ENCODE assay signal across 9 mouse cellular contexts in the genomic region with DNA sequence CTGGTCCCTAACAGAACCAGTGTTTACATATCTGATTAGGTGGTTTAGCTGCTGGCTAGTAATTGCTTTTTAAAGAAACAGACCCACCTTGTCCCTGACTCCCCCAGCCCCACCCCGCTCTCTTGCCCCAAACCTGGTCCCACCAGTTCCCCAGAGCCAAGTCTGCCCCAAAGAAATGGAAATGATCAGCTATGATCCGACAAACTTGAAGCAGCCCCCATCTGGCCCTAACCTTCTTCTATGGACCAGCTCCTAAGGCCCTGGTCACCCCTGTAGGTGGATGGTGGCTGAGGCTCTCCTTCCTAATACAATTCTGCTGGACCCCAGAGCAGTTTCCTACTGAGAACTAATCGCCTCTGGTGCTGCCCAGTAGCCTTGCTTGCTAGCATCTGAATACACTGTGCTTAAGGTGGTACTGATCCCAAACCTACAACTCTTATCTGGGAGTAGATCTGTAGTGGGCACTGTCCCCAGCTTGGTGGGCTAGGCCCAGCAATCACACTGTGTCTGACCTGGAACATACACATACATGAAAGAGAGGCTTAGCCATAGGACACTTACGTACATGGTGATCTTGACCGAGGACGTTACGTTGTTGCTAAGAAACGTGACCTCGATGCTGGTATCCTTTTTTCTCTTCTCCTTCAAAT. TPM values are rescaled to one million over a fixed set of nuclear protein-coding genes. Genes with fewer than 3 reads are reported as not detected.
DNase-seq lines count a peak whose midpoint lies in the region; ATAC-seq and TF ChIP-seq lines count a peak whose summit lies in the region.
"Had no signal": no experiment of that assay in that cellular context is flagged by ENCODE, and none has a peak within 500 bp of the region (broad histone marks: within the 10 kb centered on the region; RNA-seq: fewer than 3 reads in every experiment).

No protein-coding gene starts in this region.

- peak overlapping the region; percentile 65 for H3K27ac ChIP-seq in left cerebral cortex, adult 2 months
- H3K27ac ChIP-seq in forebrain, embryonic 10.5 days, result peak overlapping the region; percentile 83
- no peak overlapping the region for H3K27ac ChIP-seq in intestine, embryonic 15.5 days
- peak overlapping the region; percentile 87 for H3K27ac ChIP-seq in neural tube, embryonic 13.5 days (replicated peaks)

- no peak for DNase-seq in left cerebral cortex, adult 2 months (ENCODE audit: extremely low spot score in 1 of 2, low spot score in 2 of 2)
- DNase-seq in left cerebral cortex, postnatal 25 days (ENCODE audit: low spot score in 2 of 2), result no peak
- no peak for DNase-seq in forebrain, embryonic 10.5 days (ENCODE audit: extremely low spot score, low spot score)
- no peak for DNase-seq in urinary bladder, adult 2 months (ENCODE audit: low spot score)
- no peak for DNase-seq in left cerebral cortex, postnatal 10 days (ENCODE audit: extremely low spot score in 1 of 2, low spot score in 2 of 2)

- no peak overlapping the region for H3K9ac ChIP-seq in intestine, embryonic 15.5 days
- peak overlapping the region; percentile 73 for H3K9ac ChIP-seq in neural tube, embryonic 13.5 days

- peak overlapping the region; percentile 58 for H3K4me2 ChIP-seq in intestine, embryonic 15.5 days (replicated peaks)
- peak overlapping the region; percentile 57 for H3K4me2 ChIP-seq in neural tube, embryonic 13.5 days

- WGBS in forebrain, embryonic 10.5 days, result 80% methylated on average over 9 of the region's 9 CpGs
- WGBS in intestine, embryonic 15.5 days, result 71% methylated on average over 9 of the region's 9 CpGs
- WGBS in neural tube, embryonic 13.5 days, result 78% methylated on average over 9 of the region's 9 CpGs

- H3K27me3 ChIP-seq in forebrain, embryonic 10.5 days (ENCODE audit: poor library complexity, severe bottlenecking), result no peaks in the 10 kb centered on the region
- no peaks in the 10 kb centered on the region for H3K27me3 ChIP-seq in intestine, embryonic 15.5 days (replicated peaks)
- no peaks in the 10 kb centered on the region for H3K27me3 ChIP-seq in neural tube, embryonic 13.5 days

- H3K4me1 ChIP-seq in forebrain, embryonic 10.5 days, result peaks cover 17% of the 10 kb centered on the region
- peaks cover 15% of the 10 kb centered on the region for H3K4me1 ChIP-seq in intestine, embryonic 15.5 days (replicated peaks)
- H3K4me1 ChIP-seq in neural tube, embryonic 13.5 days (replicated peaks), result peaks cover 16% of the 10 kb centered on the region

- H3K9me3 ChIP-seq in forebrain, embryonic 10.5 days, result no peaks in the 10 kb centered on the region
- no peaks in the 10 kb centered on the region for H3K9me3 ChIP-seq in intestine, embryonic 15.5 days
- H3K9me3 ChIP-seq in neural tube, embryonic 13.5 days, result no peaks in the 10 kb centered on the region

- H3K4me3 ChIP-seq in left cerebral cortex, adult 2 months, result peak overlapping the region; percentile 31; the same call in 1 of the 2 replicates
- H3K4me3 ChIP-seq in forebrain, embryonic 10.5 days, result peak overlapping the region; percentile 42
- 0 out of 2 replicates have a peak overlapping the region, but pooled peaks have one; percentile 20 for H3K4me3 ChIP-seq in intestine, embryonic 15.5 days (replicated peaks)
- H3K4me3 ChIP-seq in neural tube, embryonic 13.5 days, result peak overlapping the region; percentile 29; the same call in 1 of the 2 replicates
- H3K4me3 ChIP-seq: erythroblast, embryonic 14.5 days had no signal

- TF ChIP-seq CTCF in left cerebral cortex, adult 2 months (IDR thresholded peaks at IDR 0.05), result no peak

- intact Hi-C loops in left cerebral cortex, adult 2 months (cut with DNase I), result no loop called here
- intact Hi-C loops in left cerebral cortex, postnatal 25 days (cut with DNase I), result no loop called here
- intact Hi-C loops in left cerebral cortex, postnatal 10 days (cut with DNase I), result no loop called here

- no peak for ATAC-seq in intestine, embryonic 15.5 days
- peak; percentile 49 for ATAC-seq in neural tube, embryonic 13.5 days (ENCODE audit: low read depth)

- no peaks in the 10 kb centered on the region for H3K36me3 ChIP-seq in forebrain, embryonic 10.5 days (replicated peaks)
- no peaks in the 10 kb centered on the region for H3K36me3 ChIP-seq in intestine, embryonic 15.5 days
- no peaks in the 10 kb centered on the region for H3K36me3 ChIP-seq in neural tube, embryonic 13.5 days

RNA-seq across cellular contexts. Expression of a gene that starts 32.5 kb away (rescaled TPM):
- total RNA-seq in left cerebral cortex, adult 2 months (2021), result 1 to 10 TPM; 1.5 to 2.5 TPM
- total RNA-seq in left cerebral cortex, postnatal 25 days (2021), result 1 to 10 TPM; 1.2 to 1.3 TPM
- not detected in 2 replicates for polyA plus RNA-seq in forebrain, embryonic 10.5 days (2016; fragmentation: Nextera tagmentation; extraction: Ambion mirVana)
- polyA plus RNA-seq in intestine, embryonic 15.5 days (2015; fragmentation: Nextera tagmentation; extraction: Ambion mirVana), result 1.3 and 1.7 TPM in 2 replicates
- 0.48 and 0.75 TPM in 2 replicates for polyA plus RNA-seq in neural tube, embryonic 13.5 days (2015; fragmentation: Nextera tagmentation; extraction: Ambion mirVana)
- polyA plus RNA-seq in urinary bladder, adult 2 months (2012; rRNA removed), result 12.7 and 13.8 TPM in 2 replicates
- 1 to 10 TPM in 1 of 2 experiments, under 1 TPM in 1; 0.67 to 1.3 TPM for total RNA-seq in left cerebral cortex, postnatal 10 days (2021)
- polyA plus RNA-seq: erythroblast, embryonic 14.5 days had no signal

RNA-seq across cellular contexts. Expression of a gene that starts 38.4 kb away (rescaled TPM):
- 1 to 10 TPM in 1 of 2 experiments, under 1 TPM in 1; 0.51 to 1.5 TPM for total RNA-seq in left cerebral cortex, adult 2 months (2021)
- under 1 TPM; 0.21 to 0.50 TPM for total RNA-seq in left cerebral cortex, postnatal 25 days (2021)
- polyA plus RNA-seq in forebrain, embryonic 10.5 days (2016; fragmentation: Nextera tagmentation; extraction: Ambion mirVana), result 0.63 and 0.73 TPM in 2 replicates
- 14.8 and 15.4 TPM in 2 replicates for polyA plus RNA-seq in intestine, embryonic 15.5 days (2015; fragmentation: Nextera tagmentation; extraction: Ambion mirVana)
- 0.67 and 0.99 TPM in 2 replicates for polyA plus RNA-seq in neural tube, embryonic 13.5 days (2015; fragmentation: Nextera tagmentation; extraction: Ambion mirVana)
- 167 and 176 TPM in 2 replicates for polyA plus RNA-seq in urinary bladder, adult 2 months (2012; rRNA removed)
- total RNA-seq in left cerebral cortex, postnatal 10 days (2021), result under 1 TPM in 1 of 2 experiments, not detected in 1; 0.53 TPM

RNA-seq across cellular contexts. Expression of a gene that starts 52.1 kb away (rescaled TPM):
- total RNA-seq in left cerebral cortex, adult 2 months (2021), result 10 to 100 TPM; 60.9 to 61.6 TPM
- 10 to 100 TPM; 58.3 to 61.1 TPM for total RNA-seq in left cerebral cortex, postnatal 25 days (2021)
- polyA plus RNA-seq in forebrain, embryonic 10.5 days (2016; fragmentation: Nextera tagmentation; extraction: Ambion mirVana), result 149 and 153 TPM in 2 replicates
- polyA plus RNA-seq in intestine, embryonic 15.5 days (2015; fragmentation: Nextera tagmentation; extraction: Ambion mirVana), result 83.4 and 84.7 TPM in 2 replicates
- polyA plus RNA-seq in neural tube, embryonic 13.5 days (2015; fragmentation: Nextera tagmentation; extraction: Ambion mirVana), result 148 and 149 TPM in 2 replicates
- polyA plus RNA-seq in urinary bladder, adult 2 months (2012; rRNA removed), result 44.3 and 44.8 TPM in 2 replicates
- 10 to 100 TPM; 63.6 to 63.9 TPM for total RNA-seq in left cerebral cortex, postnatal 10 days (2021)

RNA-seq across cellular contexts. Expression of a gene that starts 53.6 kb away (rescaled TPM):
- not detected for total RNA-seq in left cerebral cortex, adult 2 months (2021)
- total RNA-seq in left cerebral cortex, postnatal 25 days (2021), result 1 to 10 TPM in 1 of 2 experiments, not detected in 1; 1.1 TPM
- not detected in 2 replicates for polyA plus RNA-seq in forebrain, embryonic 10.5 days (2016; fragmentation: Nextera tagmentation; extraction: Ambion mirVana)
- polyA plus RNA-seq in intestine, embryonic 15.5 days (2015; fragmentation: Nextera tagmentation; extraction: Ambion mirVana), result 0.53 TPM in 1 of 2 replicates, not detected in the other
- polyA plus RNA-seq in neural tube, embryonic 13.5 days (2015; fragmentation: Nextera tagmentation; extraction: Ambion mirVana), result not detected in 2 replicates
- 0.25 TPM in 1 of 2 replicates, not detected in the other for polyA plus RNA-seq in urinary bladder, adult 2 months (2012; rRNA removed)
- not detected for total RNA-seq in left cerebral cortex, postnatal 10 days (2021)
- total RNA-seq: liver, adult 2 months had no signal
- polyA plus RNA-seq: liver, adult 2 months had no signal

RNA-seq across cellular contexts. Expression of a gene that starts 53.6 kb away (rescaled TPM):
- total RNA-seq in left cerebral cortex, adult 2 months (2021), result 100 to 1,000 TPM; 131 to 133 TPM
- total RNA-seq in left cerebral cortex, postnatal 25 days (2021), result 100 to 1,000 TPM; 116 to 123 TPM
- polyA plus RNA-seq in forebrain, embryonic 10.5 days (2016; fragmentation: Nextera tagmentation; extraction: Ambion mirVana), result 134 TPM in 2 replicates
- polyA plus RNA-seq in intestine, embryonic 15.5 days (2015; fragmentation: Nextera tagmentation; extraction: Ambion mirVana), result 233 TPM in 2 replicates
- 92.1 and 104 TPM in 2 replicates for polyA plus RNA-seq in neural tube, embryonic 13.5 days (2015; fragmentation: Nextera tagmentation; extraction: Ambion mirVana)
- polyA plus RNA-seq in urinary bladder, adult 2 months (2012; rRNA removed), result 203 and 240 TPM in 2 replicates
- total RNA-seq in left cerebral cortex, postnatal 10 days (2021), result 10 to 100 TPM; 47.3 to 59.1 TPM

Comparison
In these comparisons a context has a peak if more than half of its experiments do, and no peak if none do; other contexts are left out.
1. RNA of a gene that starts 38.4 kb away (polyA plus RNA-seq): 167 to 176 TPM in urinary bladder, adult 2 months; 14.8 to 15.4 TPM in intestine, embryonic 15.5 days, 0.63 to 0.73 TPM in forebrain, embryonic 10.5 days and 0.67 to 0.99 TPM in neural tube, embryonic 13.5 days; every median in the first group is over 10 times any median in the second.
2. Peak in every context shown above with its lines, with median percentiles within 50 percentile points of each other: H3K4me3 ChIP-seq.